Mouse (Mus musculus) hindbrain, embryonic 14.5 days (tissue): Measurements from ENCODE around the gene Tgif2lx2. TPM values are rescaled to one million over a fixed set of nuclear protein-coding genes. Genes with fewer than 3 reads are reported as not detected.
"Not testable (repeated sequence)": the region's sequence is repeated elsewhere in the genome, so short reads cannot be mapped to it uniquely, and the experiment has no call there.

Source experiments
- ATAC-seq: fragments of 200-750 bp; cut with Nextera tagmentation; 2 replicates; pipeline ENCODE4 v1.8.0; 2017; ENCODE audit warnings: moderate number of reproducible peaks, mild to moderate bottlenecking, moderate TSS enrichment, moderate library complexity; ENCODE audit not compliant: low FRiP score
- DNase-seq: peaks from one replicate; pipeline ENCODE4 v3.0.0-alpha.2; 2015; ENCODE audit warnings: low spot score
- H3K27ac ChIP-seq: fragments of 300-500 bp; sonication (generic); 2 replicates; pipeline ENCODE4 v1.5.1; 2014; ENCODE audit warnings: mild to moderate bottlenecking, moderate library complexity
- H3K27me3 ChIP-seq: fragments of 300-500 bp; sonication (generic); 2 replicates; pipeline ENCODE4 v1.6.1; 2014; ENCODE audit warnings: mild to moderate bottlenecking, low read length, mixed read lengths; ENCODE audit not compliant: control insufficient read depth, insufficient read depth
- H3K36me3 ChIP-seq: fragments of 300-500 bp; sonication (generic); replicated peaks from 2 replicates; pipeline ENCODE4 v1.6.1; 2014; ENCODE audit not compliant: control insufficient read depth, insufficient read depth
- H3K4me1 ChIP-seq: fragments of 300-500 bp; sonication (generic); replicated peaks from 2 replicates; pipeline ENCODE4 v1.6.1; 2014; ENCODE audit warnings: antibody characterized with exemption, low read length, mixed read lengths; ENCODE audit not compliant: control insufficient read depth, insufficient read depth
- H3K4me2 ChIP-seq: fragments of 300-500 bp; sonication (generic); replicated peaks from 2 replicates; pipeline ENCODE4 v1.6.1; 2014; ENCODE audit warnings: mild to moderate bottlenecking, moderate library complexity
- H3K4me3 ChIP-seq: fragments of 300-500 bp; sonication (generic); replicated peaks from 2 replicates; pipeline ENCODE4 v1.5.1; 2014; ENCODE audit warnings: mild to moderate bottlenecking, low read length
- H3K9ac ChIP-seq: fragments of 300-500 bp; sonication (generic); 2 replicates; pipeline ENCODE4 v1.6.1; 2014
- H3K9me3 ChIP-seq: fragments of 300-500 bp; sonication (generic); 2 replicates; pipeline ENCODE4 v1.6.1; 2016; ENCODE audit warnings: low read length; ENCODE audit not compliant: control insufficient read depth
- WGBS: fragments of 180-500 bp; shearing (Covaris S2); extraction: QIAGEN DNeasy Blood & Tissue Kit; methylation state at CpG from one replicate; pipeline ENCODE4 v1.1.7; 2014; 5-methylcytosine and 5-hydroxymethylcytosine counted together
- polyA plus RNA-seq: library from polyadenylated mRNA; unstranded; fragments of >200 nt; fragmentation: Nextera tagmentation; extraction: Ambion mirVana; gene quantifications from 2 replicates; pipeline ENCODE4 v1.2.1, GENCODE M21; 2014

Gene Tgif2lx2
- polyA plus RNA-seq: not detected in 2 replicates

- DNase-seq, H3K9me3 ChIP-seq, H3K36me3 ChIP-seq, ATAC-seq, H3K4me3 ChIP-seq, H3K27ac ChIP-seq, H3K4me1 ChIP-seq, H3K27me3 ChIP-seq, H3K9ac ChIP-seq, H3K4me2 ChIP-seq: not testable (repeated sequence)
- no CpG with 5 or more reads among the region's 5 CpGs for WGBS
Observed at GRCm38 (mm10) chrX:118426927-118427326, at the start of gene Tgif2lx2. Tgif2lx2 (plus strand) TSS chrX:118427227.

Other genes with a start within 250 kb of the Tgif2lx2 start
- not detected in 2 replicates for gene Tgif2lx1, start 53.5 kb downstream of the Tgif2lx2 start, polyA plus RNA-seq